Mouse (Mus musculus) MEL (cell line): ENCODE results near the gene Isoc2a.

Experiments
- CHD1 ChIP-seq: IDR thresholded peaks from 2 replicates; pipeline ENCODE4 v1.6.1; 2012; ENCODE audit warnings: low read depth, mild to moderate bottlenecking, inconsistent platforms, low read length, improper control_type of control experiment
- CTCF ChIP-seq, 3 experiments: IDR thresholded peaks in 2 of 3; conservative IDR thresholded peaks in 1 of 3; 2 replicates each; pipeline ENCODE4 v1.5.1; 2011 to 2012; ENCODE audit warnings: low read length in 3 of 3, low read depth in 2 of 3, mild to moderate bottlenecking in 2 of 3, improper control_type of control experiment in 1 of 3, inconsistent platforms in 1 of 3, mixed read lengths in 1 of 3, moderate library complexity in 1 of 3; ENCODE audit not compliant: control insufficient read depth in 1 of 3, insufficient read depth in 1 of 3, poor library complexity in 1 of 3, severe bottlenecking in 1 of 3
- ELF1 ChIP-seq: IDR thresholded peaks from 2 replicates; pipeline ENCODE4 v1.6.1; 2014; ENCODE audit warnings: low read depth, mild to moderate bottlenecking, inconsistent platforms, low read length, improper control_type of control experiment, moderate library complexity
- EP300 ChIP-seq, 2 experiments: IDR thresholded peaks; 2 replicates each; pipeline ENCODE4 v1.6.1; 2011; ENCODE audit warnings: improper control_type of control experiment in 2 of 2, low read length in 2 of 2, low read depth in 1 of 2, mild to moderate bottlenecking in 1 of 2
- KAT2A ChIP-seq: conservative IDR thresholded peaks from 2 replicates; pipeline ENCODE4 v1.6.1; 2012; ENCODE audit warnings: low read depth, low read length, improper control_type of control experiment, inconsistent platforms
- MAX ChIP-seq: IDR thresholded peaks from 2 replicates; pipeline ENCODE4 v1.6.1; 2011; ENCODE audit warnings: low read length, improper control_type of control experiment
- POLR2A ChIP-seq, 2 experiments: IDR thresholded peaks; 2 replicates each; pipeline ENCODE4 v1.6.1; 2011 to 2012; ENCODE audit warnings: low read length in 2 of 2, mild to moderate bottlenecking in 2 of 2, control low read depth in 1 of 2, improper control_type of control experiment in 1 of 2, low read depth in 1 of 2, moderate library complexity in 1 of 2; ENCODE audit not compliant: control insufficient read depth in 1 of 2, insufficient read depth in 1 of 2, poor library complexity in 1 of 2
- TAL1 ChIP-seq: IDR thresholded peaks from 2 replicates; pipeline ENCODE4 v1.6.1; 2012; ENCODE audit warnings: mild to moderate bottlenecking, inconsistent platforms, low read length, moderate library complexity, mixed read lengths
- TBP ChIP-seq: IDR thresholded peaks from 2 replicates; pipeline ENCODE4 v1.8.0; 2011; ENCODE audit warnings: low read depth, low read length, improper control_type of control experiment
- USF1 ChIP-seq: IDR thresholded peaks from 2 replicates; pipeline ENCODE4 v1.6.1; 2014; ENCODE audit warnings: low read depth, mild to moderate bottlenecking, inconsistent platforms, low read length, improper control_type of control experiment, moderate library complexity

- no peak for TF ChIP-seq USF1
- no peak for TF ChIP-seq EP300 (IDR thresholded peaks at IDR 0.05; ENCODE audit: low read depth in 1 of 2, low read length in 2 of 2)
- no peak for TF ChIP-seq KAT2A
- no peak for TF ChIP-seq CTCF (IDR thresholded peaks at IDR 0.05 in 2 of 3, conservative IDR thresholded peaks at IDR 0.05 in 1 of 3; ENCODE audit: control insufficient read depth in 1 of 3, insufficient read depth in 1 of 3, low read depth in 2 of 3, low read length in 3 of 3, poor library complexity in 1 of 3, severe bottlenecking in 1 of 3)
- no peak for TF ChIP-seq POLR2A (IDR thresholded peaks at IDR 0.05; ENCODE audit: control insufficient read depth in 1 of 2, insufficient read depth in 1 of 2, low read depth in 1 of 2, low read length in 2 of 2, poor library complexity in 1 of 2)
- TF ChIP-seq TBP: no peak
- TF ChIP-seq MAX: no peak
- no peak for TF ChIP-seq CHD1
- no peak for TF ChIP-seq ELF1
- no peak for TF ChIP-seq TAL1
These were observed 33.2 kb upstream of the Isoc2a start for GRCm38 (mm10) chr7:4843604-4844244.
